Mouse (Mus musculus): ENCODE measurements around the gene Pom121. TPM values are rescaled to one million over a fixed set of nuclear protein-coding genes. Genes with fewer than 3 reads are reported as not detected.

The Pom121 gene
- polyA plus RNA-seq (2015; fragmentation: Nextera tagmentation; extraction: Ambion mirVana) = 11.1 and 11.5 TPM in 2 replicates

GRCm38 (mm10) chr5:135394004-135394823 is at the start of gene Pom121:
Gene Pom121 (minus strand): TSS chr5:135394546.
- peak; percentile 92 for ATAC-seq (ENCODE audit: low FRiP score, low read depth)

GRCm38 (mm10) chr5:135442430-135442829 is 48.1 kb upstream of the Pom121 start:
- Histone ChIP-seq H3K4me2 (no peak overlapping the region), H3K4me3 (no peak overlapping the region), H3K36me3 (peaks cover 48% of the 10 kb centered on the region), H3K27ac (replicated peaks) (no peak overlapping the region), H3K9me3 (no peaks in the 10 kb centered on the region), H3K27me3 (no peaks in the 10 kb centered on the region), H3K4me1 (replicated peaks) (no peaks in the 10 kb centered on the region), H3K9ac (no peak overlapping the region)
- WGBS = 76% methylated on average over 7 of the region's 7 CpGs
- ATAC-seq (ENCODE audit: low FRiP score, low read depth) = no peak

More at GRCm38 (mm10) chr5:135394004-135394823, at the start of gene Pom121:
- Histone ChIP-seq H3K27me3 (no peaks in the 10 kb centered on the region), H3K36me3 (peaks cover 26% of the 10 kb centered on the region), H3K9ac (peak within 1 kb of the TSS; percentile 97), H3K4me3 (peak within 1 kb of the TSS; percentile 100), H3K27ac (replicated peaks) (peak within 1 kb of the TSS; percentile 83), H3K9me3 (no peaks in the 10 kb centered on the region), H3K4me2 (peak within 1 kb of the TSS; percentile 74), H3K4me1 (replicated peaks) (peaks cover 19% of the 10 kb centered on the region)
- under 1% methylated on average over 77 of the region's 110 CpGs for whole genome bisulfite sequencing

- no peaks in the 10 kb centered on the region for H3K27me3 ChIP-seq
- no peak for ATAC-seq (ENCODE audit: low FRiP score, low read depth)
- peaks cover 71% of the 10 kb centered on the region for H3K36me3 ChIP-seq
- 99% methylated on average over 10 of the region's 10 CpGs for WGBS
- H3K4me3 ChIP-seq = no peak overlapping the region
- H3K9ac ChIP-seq = no peak overlapping the region
- H3K4me2 ChIP-seq = no peak overlapping the region
- H3K9me3 ChIP-seq = no peaks in the 10 kb centered on the region
- H3K4me1 ChIP-seq (replicated peaks) = no peaks in the 10 kb centered on the region
- H3K27ac ChIP-seq (replicated peaks) = no peak overlapping the region
Measured at GRCm38 (mm10) chr5:135435039-135435438, 40.7 kb upstream of the Pom121 start.

GRCm38 (mm10) chr5:135433861-135434260 is 39.5 kb upstream of the Pom121 start:
- 97% methylated on average over 4 of the region's 4 CpGs for WGBS
- Histone ChIP-seq H3K9ac (no peak overlapping the region), H3K9me3 (no peaks in the 10 kb centered on the region), H3K36me3 (peaks cover 80% of the 10 kb centered on the region), H3K27ac (replicated peaks) (no peak overlapping the region), H3K27me3 (no peaks in the 10 kb centered on the region), H3K4me3 (no peak overlapping the region), H3K4me1 (replicated peaks) (no peaks in the 10 kb centered on the region), H3K4me2 (no peak overlapping the region)
- ATAC-seq (ENCODE audit: low FRiP score, low read depth) = no peak

GRCm38 (mm10) chr5:135431111-135431510 is 36.8 kb upstream of the Pom121 start:
- no peak overlapping the region for H3K27ac ChIP-seq (replicated peaks)
- WGBS = 69% methylated on average over 6 of the region's 6 CpGs
- no peaks in the 10 kb centered on the region for H3K9me3 ChIP-seq
- no peaks in the 10 kb centered on the region for H3K4me1 ChIP-seq (replicated peaks)
- H3K4me2 ChIP-seq = no peak overlapping the region
- H3K9ac ChIP-seq = no peak overlapping the region
- no peak overlapping the region for H3K4me3 ChIP-seq
- no peaks in the 10 kb centered on the region for H3K27me3 ChIP-seq
- no peak for ATAC-seq (ENCODE audit: low FRiP score, low read depth)
- H3K36me3 ChIP-seq = peaks cover 82% of the 10 kb centered on the region

- ATAC-seq (ENCODE audit: low FRiP score, low read depth) = no peak
- H3K9ac ChIP-seq = no peak overlapping the region
- 75% methylated on average over 5 of the region's 5 CpGs for WGBS
- H3K9me3 ChIP-seq = no peaks in the 10 kb centered on the region
- peaks cover 84% of the 10 kb centered on the region for H3K36me3 ChIP-seq
- no peak overlapping the region for H3K4me3 ChIP-seq
- H3K27me3 ChIP-seq = no peaks in the 10 kb centered on the region
- H3K4me2 ChIP-seq = no peak overlapping the region
- H3K4me1 ChIP-seq (replicated peaks) = no peaks in the 10 kb centered on the region
- no peak overlapping the region for H3K27ac ChIP-seq (replicated peaks)
Measured at GRCm38 (mm10) chr5:135428786-135429185, 34.4 kb upstream of the Pom121 start.

- Histone ChIP-seq H3K9me3 (no peaks in the 10 kb centered on the region), H3K27ac (replicated peaks) (no peak overlapping the region), H3K36me3 (peaks cover 32% of the 10 kb centered on the region), H3K9ac (no peak overlapping the region), H3K27me3 (no peaks in the 10 kb centered on the region), H3K4me1 (replicated peaks) (no peaks in the 10 kb centered on the region), H3K4me3 (no peak overlapping the region), H3K4me2 (no peak overlapping the region)
- WGBS = 92% methylated on average over 9 of the region's 9 CpGs
- no peak for ATAC-seq (ENCODE audit: low FRiP score, low read depth)
Measured at GRCm38 (mm10) chr5:135410266-135410665, 15.9 kb upstream of the Pom121 start.

- no peak overlapping the region for H3K9ac ChIP-seq
- H3K4me2 ChIP-seq = no peak overlapping the region
Measured at GRCm38 (mm10) chr5:135408114-135408513, 13.8 kb upstream of the Pom121 start.

GRCm38 (mm10) chr5:135405437-135405836 is 11.1 kb upstream of the Pom121 start:
- H3K4me1 ChIP-seq (replicated peaks) = peaks cover 8% of the 10 kb centered on the region; the same call in 1 of the 2 replicates
- H3K27me3 ChIP-seq = no peaks in the 10 kb centered on the region
- H3K9ac ChIP-seq = no peak overlapping the region
- H3K4me3 ChIP-seq = no peak overlapping the region
- 88% methylated on average over 9 of the region's 9 CpGs for WGBS
- ATAC-seq (ENCODE audit: low FRiP score, low read depth) = no peak
- no peaks in the 10 kb centered on the region for H3K9me3 ChIP-seq
- no peak overlapping the region for H3K27ac ChIP-seq (replicated peaks)
- H3K36me3 ChIP-seq = peaks cover 9% of the 10 kb centered on the region
- no peak overlapping the region for H3K4me2 ChIP-seq

More at GRCm38 (mm10) chr5:135408114-135408513, 13.8 kb upstream of the Pom121 start:
- ATAC-seq (ENCODE audit: low FRiP score, low read depth) = no peak
- Histone ChIP-seq H3K27ac (replicated peaks) (no peak overlapping the region), H3K4me3 (no peak overlapping the region), H3K4me1 (replicated peaks) (peaks cover 8% of the 10 kb centered on the region; the same call in 1 of the 2 replicates), H3K27me3 (no peaks in the 10 kb centered on the region), H3K9me3 (no peaks in the 10 kb centered on the region), H3K36me3 (peaks cover 18% of the 10 kb centered on the region)
- WGBS = 94% methylated on average over 4 of the region's 4 CpGs

GRCm38 (mm10) chr5:135404623-135405022 is 10.3 kb upstream of the Pom121 start:
- Histone ChIP-seq H3K4me3 (0 out of 2 replicates have a peak overlapping the region, but pooled peaks have one; percentile 6), H3K4me1 (replicated peaks) (peaks cover 8% of the 10 kb centered on the region; the same call in 1 of the 2 replicates), H3K4me2 (peak overlapping the region; percentile 40), H3K36me3 (peaks cover 4% of the 10 kb centered on the region; the same call in 1 of the 2 replicates), H3K27me3 (no peaks in the 10 kb centered on the region), H3K9ac (no peak overlapping the region), H3K9me3 (no peaks in the 10 kb centered on the region), H3K27ac (replicated peaks) (no peak overlapping the region)
- ATAC-seq (ENCODE audit: low FRiP score, low read depth) = peak; percentile 86
- 28% methylated on average over 20 of the region's 20 CpGs for WGBS

- Histone ChIP-seq H3K36me3 (no peaks in the 10 kb centered on the region), H3K9me3 (no peaks in the 10 kb centered on the region), H3K4me2 (no peak overlapping the region), H3K27ac (replicated peaks) (no peak overlapping the region), H3K4me3 (no peak overlapping the region), H3K9ac (no peak overlapping the region), H3K4me1 (replicated peaks) (peaks cover 8% of the 10 kb centered on the region; the same call in 1 of the 2 replicates), H3K27me3 (no peaks in the 10 kb centered on the region)
- ATAC-seq (ENCODE audit: low FRiP score, low read depth) = 0 out of 2 replicates have a peak, but pooled peaks have one; percentile 62
- 5% methylated on average over 2 of the region's 2 CpGs for WGBS
Measured at GRCm38 (mm10) chr5:135400244-135400643, 5.9 kb upstream of the Pom121 start.

- no peak overlapping the region for H3K4me3 ChIP-seq
- peaks cover 7% of the 10 kb centered on the region for H3K4me1 ChIP-seq (replicated peaks)
- H3K4me2 ChIP-seq = no peak overlapping the region
- no peak overlapping the region for H3K9ac ChIP-seq
- no peaks in the 10 kb centered on the region for H3K36me3 ChIP-seq
- no peaks in the 10 kb centered on the region for H3K9me3 ChIP-seq
- no peak for ATAC-seq (ENCODE audit: low FRiP score, low read depth)
- no peaks in the 10 kb centered on the region for H3K27me3 ChIP-seq
- no peak overlapping the region for H3K27ac ChIP-seq (replicated peaks)
- 79% methylated on average over 6 of the region's 6 CpGs for WGBS
Measured at GRCm38 (mm10) chr5:135399382-135399781, 5.0 kb upstream of the Pom121 start.

Data from hindbrain, embryonic 15.5 days (tissue).